Mouse (Mus musculus): ENCODE measurements at regions not wholly inside any gene's neighbourhood (a gene's known extent, or its start where the extent isn't known, plus 50 kb on each side); places are given as distances from the start of the nearest gene placed in this dataset.

DNA sequence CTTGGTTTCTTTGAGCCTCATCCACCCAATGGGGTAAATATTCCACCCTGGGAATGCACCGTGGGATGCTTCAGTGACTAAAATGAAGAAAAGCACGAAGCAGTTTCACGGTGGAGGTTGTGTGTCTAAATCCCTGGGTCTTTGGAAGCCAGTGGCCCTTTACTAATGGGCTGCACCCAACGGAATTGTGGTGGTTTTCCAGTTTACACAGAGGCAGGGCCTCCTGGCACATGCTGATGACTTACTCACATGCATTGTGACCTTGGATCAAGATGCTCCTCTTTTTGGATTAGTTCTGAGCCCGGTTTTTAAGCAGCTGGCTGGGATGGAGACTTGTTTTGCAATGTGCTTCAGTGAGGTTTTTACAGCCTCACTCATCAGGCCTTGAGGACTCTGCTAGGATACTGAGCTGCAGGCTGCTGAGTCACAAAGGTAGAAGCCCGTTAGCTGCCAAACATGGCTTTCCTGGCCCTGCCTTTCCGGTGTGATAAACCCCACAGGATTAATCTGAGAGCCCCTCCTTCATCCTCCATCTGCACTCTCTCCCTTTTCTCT, 222.3 kb downstream of the Barx2 start:
- TF ChIP-seq POLR2A (IDR thresholded peaks at IDR 0.05; ENCODE audit: insufficient read depth, low read length) (no peak), CTCF (IDR thresholded peaks at IDR 0.05; ENCODE audit: low read depth, low read length) (no peak)

Data from ES-Bruce4 (cell line).